Mouse (Mus musculus) hindbrain, embryonic 10.5 days (tissue): ENCODE data around the gene Rc3h2. TPM values are rescaled to one million over a fixed set of nuclear protein-coding genes. Genes with fewer than 3 reads are reported as not detected.

ENCODE experiments used
- DNase-seq: peaks from one replicate; pipeline ENCODE4 v3.0.0-alpha.2; 2017; ENCODE audit warnings: low spot score
- H3K27ac ChIP-seq: fragments of 300-500 bp; sonication (generic); 2 replicates; pipeline ENCODE4 v1.5.1; 2016; ENCODE audit warnings: mild to moderate bottlenecking, moderate library complexity
- H3K27me3 ChIP-seq: fragments of 300-500 bp; sonication (generic); 2 replicates; pipeline ENCODE4 v1.6.1; 2016; ENCODE audit warnings: mild to moderate bottlenecking; ENCODE audit not compliant: poor library complexity, insufficient read depth, severe bottlenecking
- H3K36me3 ChIP-seq: fragments of 300-500 bp; sonication (generic); 2 replicates; pipeline ENCODE4 v1.6.1; 2016; ENCODE audit warnings: mild to moderate bottlenecking, moderate library complexity
- H3K4me1 ChIP-seq: fragments of 300-500 bp; sonication (generic); replicated peaks from 2 replicates; pipeline ENCODE4 v1.6.1; 2016; ENCODE audit warnings: mild to moderate bottlenecking
- H3K4me3 ChIP-seq: fragments of 300-500 bp; sonication (generic); 2 replicates; pipeline ENCODE4 v1.5.1; 2016; ENCODE audit warnings: mild to moderate bottlenecking, moderate library complexity
- H3K9me3 ChIP-seq: fragments of 300-500 bp; sonication (generic); 2 replicates; pipeline ENCODE4 v1.6.1; 2016; ENCODE audit warnings: mild to moderate bottlenecking, moderate library complexity
- WGBS: fragments of 180-500 bp; shearing (Covaris S2); methylation state at CpG from one replicate; pipeline ENCODE4 v1.1.7; 2016; 5-methylcytosine and 5-hydroxymethylcytosine counted together
- polyA plus RNA-seq: library from polyadenylated mRNA; unstranded; fragments of >200 nt; fragmentation: Nextera tagmentation; extraction: Ambion mirVana; gene quantifications from 2 replicates; pipeline ENCODE4 v1.2.1, GENCODE M21; 2016

The Rc3h2 gene
- polyA plus RNA-seq, 1 experiment from 2014 or later = 19.3 TPM

GRCm38 (mm10) chr2:37382921-37383320 lies 39.8 kb downstream of the Rc3h2 start:
- no peak overlapping the region for H3K4me3 ChIP-seq
- no peaks in the 10 kb centered on the region for H3K4me1 ChIP-seq
- no peak overlapping the region for H3K27ac ChIP-seq
- H3K36me3 ChIP-seq = peaks cover 80% of the 10 kb centered on the region
- H3K9me3 ChIP-seq = no peaks in the 10 kb centered on the region
- H3K27me3 ChIP-seq = no peaks in the 10 kb centered on the region
- DNase-seq = no peak
- 95% methylated on average over 9 of the region's 9 CpGs for WGBS

DNA sequence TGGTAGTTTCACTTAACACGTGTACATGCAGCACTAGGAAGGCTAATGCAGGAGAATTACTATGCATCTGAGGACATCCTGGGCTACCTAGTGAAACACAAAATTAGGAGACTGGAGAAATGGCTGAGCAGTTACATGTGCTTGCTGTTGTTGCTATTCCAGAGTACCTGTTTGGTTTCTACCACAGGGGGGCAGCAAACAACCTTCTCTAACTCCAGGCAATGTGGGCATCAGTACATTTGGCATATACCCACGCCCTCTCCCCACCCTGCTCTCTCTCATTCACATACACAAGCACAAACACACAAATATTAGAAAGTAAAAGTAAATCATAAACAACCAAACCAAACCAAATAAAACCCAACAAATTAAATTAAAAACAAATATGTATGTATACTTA lies 42.5 kb downstream of the Rc3h2 start:
- no peak overlapping the region for H3K4me3 ChIP-seq
- WGBS = 72% methylated on average over 2 of the region's 2 CpGs
- no peak overlapping the region for H3K27ac ChIP-seq
- no peaks in the 10 kb centered on the region for H3K9me3 ChIP-seq
- no peaks in the 10 kb centered on the region for H3K27me3 ChIP-seq
- peak; percentile 41 for DNase-seq
- H3K4me1 ChIP-seq = no peaks in the 10 kb centered on the region
- peaks cover 94% of the 10 kb centered on the region for H3K36me3 ChIP-seq

DNA sequence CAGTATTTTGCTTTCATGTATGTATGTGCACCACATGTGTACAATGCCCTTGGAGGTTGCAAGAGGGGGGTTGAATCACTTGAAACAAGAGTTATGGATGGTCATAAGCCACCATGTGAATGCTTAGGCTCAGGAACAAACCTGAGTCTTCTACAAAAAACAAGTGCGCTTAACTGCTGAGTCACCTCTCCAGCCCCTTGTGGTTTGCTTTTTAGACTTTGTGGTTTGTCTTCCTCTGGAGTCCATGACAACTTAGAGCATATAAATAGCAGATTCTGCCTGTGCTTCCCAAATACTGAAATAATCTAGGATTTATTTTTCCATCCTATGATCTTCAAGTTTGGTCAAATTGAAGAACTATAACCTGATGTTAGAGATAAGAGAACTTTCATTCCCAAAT lies 46.7 kb downstream of the Rc3h2 start:
- H3K9me3 ChIP-seq = no peaks in the 10 kb centered on the region
- DNase-seq = no peak
- H3K36me3 ChIP-seq = peaks cover 84% of the 10 kb centered on the region
- no peaks in the 10 kb centered on the region for H3K4me1 ChIP-seq
- no peak overlapping the region for H3K4me3 ChIP-seq
- H3K27me3 ChIP-seq = no peaks in the 10 kb centered on the region
- WGBS = 98% methylated on average over 1 of the region's 1 CpGs
- no peak overlapping the region for H3K27ac ChIP-seq

- H3K9me3 ChIP-seq = no peaks in the 10 kb centered on the region
- WGBS = 95% methylated on average over 2 of the region's 2 CpGs
- no peak for DNase-seq
- H3K4me1 ChIP-seq = no peaks in the 10 kb centered on the region
- peaks cover 35% of the 10 kb centered on the region for H3K36me3 ChIP-seq
- no peaks in the 10 kb centered on the region for H3K27me3 ChIP-seq
- H3K4me3 ChIP-seq = no peak overlapping the region
- no peak overlapping the region for H3K27ac ChIP-seq
Measured at GRCm38 (mm10) chr2:37370651-37371050, 52.1 kb downstream of the Rc3h2 start.

GRCm38 (mm10) chr2:37359908-37360307 lies 62.8 kb downstream of the Rc3h2 start:
- Histone ChIP-seq H3K36me3 (peaks cover 25% of the 10 kb centered on the region), H3K4me1 (peaks cover 10% of the 10 kb centered on the region), H3K27me3 (no peaks in the 10 kb centered on the region), H3K9me3 (no peaks in the 10 kb centered on the region), H3K27ac (no peak overlapping the region), H3K4me3 (peak overlapping the region; percentile 77; the same call in 1 of the 2 replicates)
- DNase-seq = no peak
- 93% methylated on average over 2 of the region's 2 CpGs for WGBS

- Histone ChIP-seq H3K4me3 (peak within 1 kb of the TSS; percentile 77), H3K9me3 (no peaks in the 10 kb centered on the region), H3K4me1 (peaks cover 10% of the 10 kb centered on the region), H3K27me3 (no peaks in the 10 kb centered on the region), H3K27ac (peak within 1 kb of the TSS; percentile 93), H3K36me3 (peaks cover 35% of the 10 kb centered on the region)
- peak; percentile 90 for DNase-seq
- under 1% methylated on average over 42 of the region's 42 CpGs for WGBS
Measured at GRCm38 (mm10) chr2:37358633-37359540, 63.8 kb downstream of the Rc3h2 start, which contains the start of gene Pdcl. TSS of gene Pdcl (minus strand) at chr2:37359332.

- no peak for DNase-seq
- Histone ChIP-seq H3K9me3 (no peaks in the 10 kb centered on the region), H3K27me3 (no peaks in the 10 kb centered on the region), H3K4me1 (peaks cover 10% of the 10 kb centered on the region), H3K27ac (no peak overlapping the region), H3K4me3 (no peak overlapping the region), H3K36me3 (peaks cover 68% of the 10 kb centered on the region)
- WGBS = 96% methylated on average over 5 of the region's 5 CpGs
Measured at GRCm38 (mm10) chr2:37355571-37355970, 67.1 kb downstream of the Rc3h2 start.

DNA sequence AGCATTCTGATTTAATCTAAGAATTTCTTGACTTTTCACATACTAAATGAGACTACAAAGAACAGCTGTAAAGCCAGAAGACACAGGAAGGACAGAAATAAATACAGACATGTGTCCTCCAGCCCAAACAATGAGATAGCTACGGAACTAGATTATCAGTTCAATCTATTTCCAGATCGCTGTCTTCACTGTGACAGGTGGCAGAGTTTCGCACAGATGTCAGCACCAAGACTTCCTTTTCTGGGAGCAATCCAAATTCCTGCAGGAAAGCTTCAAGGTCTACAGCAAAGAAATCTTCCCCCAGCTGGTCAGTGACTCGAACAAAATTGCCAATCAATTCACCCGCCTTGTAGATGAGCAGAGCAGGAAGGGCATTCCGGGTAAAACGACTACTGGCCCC lies 71.0 kb downstream of the Rc3h2 start:
- Histone ChIP-seq H3K4me3 (no peak overlapping the region), H3K36me3 (peaks cover 78% of the 10 kb centered on the region), H3K9me3 (no peaks in the 10 kb centered on the region), H3K27me3 (no peaks in the 10 kb centered on the region), H3K27ac (no peak overlapping the region), H3K4me1 (no peaks in the 10 kb centered on the region)
- no peak for DNase-seq
- 95% methylated on average over 7 of the region's 7 CpGs for WGBS

GRCm38 (mm10) chr2:37338497-37339187 lies 84.1 kb downstream of the Rc3h2 start:
- no peak overlapping the region for H3K4me3 ChIP-seq
- H3K9me3 ChIP-seq = no peaks in the 10 kb centered on the region
- 69% methylated on average over 10 of the region's 10 CpGs for WGBS
- no peaks in the 10 kb centered on the region for H3K4me1 ChIP-seq
- no peaks in the 10 kb centered on the region for H3K27me3 ChIP-seq
- H3K27ac ChIP-seq = no peak overlapping the region
- H3K36me3 ChIP-seq = no peaks in the 10 kb centered on the region
- DNase-seq = peak; percentile 39

DNA sequence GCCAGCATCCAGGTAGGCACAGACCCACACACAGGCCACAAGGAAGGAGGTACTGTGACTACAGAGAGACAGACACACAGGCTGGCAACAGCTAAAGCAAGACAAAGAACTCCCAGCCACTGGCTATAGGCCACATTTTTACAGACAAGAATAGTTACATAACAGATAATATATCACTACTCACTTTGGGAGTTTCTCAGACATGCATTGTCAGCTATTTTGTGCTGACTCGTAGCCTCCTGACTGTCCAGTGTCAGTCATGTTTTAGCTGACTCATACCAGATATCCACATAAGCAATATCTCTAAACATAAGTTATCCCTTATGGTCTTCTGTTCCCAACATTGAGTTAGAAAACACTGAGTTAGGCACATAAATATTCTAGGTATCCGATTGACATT lies 89.4 kb downstream of the Rc3h2 start:
- WGBS = 88% methylated on average over 2 of the region's 2 CpGs
- Histone ChIP-seq H3K27me3 (no peaks in the 10 kb centered on the region), H3K4me3 (no peak overlapping the region), H3K9me3 (0 out of 2 replicates have a peak, but pooled peaks cover 4% of the 10 kb centered on the region), H3K4me1 (no peaks in the 10 kb centered on the region), H3K36me3 (no peaks in the 10 kb centered on the region), H3K27ac (no peak overlapping the region)
- DNase-seq = no peak

- Histone ChIP-seq H3K36me3 (no peaks in the 10 kb centered on the region), H3K27me3 (no peaks in the 10 kb centered on the region), H3K27ac (no peak within 1 kb of the TSS), H3K4me1 (no peaks in the 10 kb centered on the region), H3K4me3 (no peak within 1 kb of the TSS), H3K9me3 (no peaks in the 10 kb centered on the region)
- 89% methylated on average over 1 of the region's 1 CpGs for WGBS
- DNase-seq = no peak
Measured at GRCm38 (mm10) chr2:37326215-37326614, 96.5 kb downstream of the Rc3h2 start, which contains the start of gene Olfr368. TSS of gene Olfr368 (plus strand) at chr2:37326515.
